Mouse (Mus musculus) CH12.LX (cell line): ENCODE data around the gene Timp3.

Experiments used
- CTCF ChIP-seq, 2 experiments: IDR thresholded peaks in 1 of 2; conservative IDR thresholded peaks in 1 of 2; 2 replicates each; pipeline ENCODE4 v1.5.1; 2011 to 2012; ENCODE audit warnings: low read depth in 2 of 2, low read length in 2 of 2, improper control_type of control experiment in 1 of 2, inconsistent platforms in 1 of 2, mild to moderate bottlenecking in 1 of 2, moderate library complexity in 1 of 2
- E2F4 ChIP-seq: IDR thresholded peaks from 2 replicates; pipeline ENCODE4 v1.6.1; 2011; ENCODE audit warnings: low read depth, low read length, improper control_type of control experiment; ENCODE audit not compliant: insufficient replicate concordance
- EP300 ChIP-seq: IDR thresholded peaks from 2 replicates; pipeline ENCODE4 v1.6.1; 2011; ENCODE audit warnings: low read length, improper control_type of control experiment
- GABPA ChIP-seq: IDR thresholded peaks from 2 replicates; pipeline ENCODE4 v1.6.1; 2012; ENCODE audit warnings: low read depth, low read length, improper control_type of control experiment, inconsistent platforms; ENCODE audit not compliant: insufficient replicate concordance
- POLR2AphosphoS2 ChIP-seq: IDR thresholded peaks from 2 replicates; pipeline ENCODE4 v1.6.1; 2011; ENCODE audit warnings: low read depth, low read length, improper control_type of control experiment
- ZC3H11A ChIP-seq: IDR thresholded peaks from 2 replicates; pipeline ENCODE4 v1.6.1; 2012; ENCODE audit warnings: low read depth, mild to moderate bottlenecking, inconsistent platforms, low read length, improper control_type of control experiment

GRCm38 (mm10) chr10:86345645-86346044 lies 45.5 kb downstream of the Timp3 start:
- TF ChIP-seq CTCF (conservative IDR thresholded peaks at IDR 0.05 in 1 of 2, IDR thresholded peaks at IDR 0.05 in 1 of 2; ENCODE audit: low read depth in 2 of 2, low read length in 2 of 2) (no peak), POLR2AphosphoS2 (no peak), GABPA (no peak), ZC3H11A (no peak), EP300 (no peak), E2F4 (no peak)
